Mouse (Mus musculus): ENCODE data around the gene Hrc. TPM values are rescaled to one million over a fixed set of nuclear protein-coding genes. Genes with fewer than 3 reads are reported as not detected.

Hrc gene
- total and polyA plus RNA-seq, 3 experiments: 0.10 to 0.21 TPM; not detected in 1

GRCm38 (mm10) chr7:45361243-45361804 lies 26.2 kb downstream of the Hrc start:
- peak overlapping the region; percentile 81 for H3K4me2 ChIP-seq (ENCODE audit: insufficient read depth, low read depth, poor library complexity, severe bottlenecking)
- peaks cover 77% of the 10 kb centered on the region for H3K27me3 ChIP-seq (replicated peaks)
- no peaks in the 10 kb centered on the region for H3K79me2 ChIP-seq (replicated peaks; ENCODE audit: control insufficient read depth, extremely low read depth, insufficient read depth, poor library complexity, severe bottlenecking)
- H3K36me3 ChIP-seq (replicated peaks in 1 of 2; ENCODE audit: control insufficient read depth in 1 of 2, insufficient read depth in 1 of 2, low read length in 1 of 2): no peaks in the 10 kb centered on the region
- H3K4me3 ChIP-seq (replicated peaks in 1 of 3; ENCODE audit: low read depth in 2 of 3, low read length in 2 of 3, poor library complexity in 1 of 3): peak overlapping the region; percentile 15 to 62 (median 50)
- peaks cover 4 to 29% of the 10 kb centered on the region in 2 experiments for H3K4me1 ChIP-seq (ENCODE audit: control insufficient read depth in 1 of 2, insufficient read depth in 2 of 2)
- peak overlapping the region; percentile 11 for H3K9ac ChIP-seq (ENCODE audit: insufficient read depth, low read depth)
- no peak overlapping the region for H3K27ac ChIP-seq (ENCODE audit: insufficient read depth, low read depth)
- peak; percentile 98 for DNase-seq (ENCODE audit: extremely low read depth)
- dilution Hi-C loops (cut with MboI; ENCODE audit: extremely low pct_ligation_motif_present, extremely low pct_unique_long_range_greater_than_20kb, low sequenced_read_pairs) (no loop called here), in situ Hi-C loops (cut with MboI; ENCODE audit: low pct_ligation_motif_present, low pct_unique_long_range_greater_than_20kb, low sequenced_read_pairs) (no loop called here)
- peaks cover 2% of the 10 kb centered on the region for H3K9me3 ChIP-seq (replicated peaks; ENCODE audit: low read length)
- TF ChIP-seq MXI1 (IDR thresholded peaks at IDR 0.05; ENCODE audit: low read depth, low read length) (peak; percentile 17; the same call in 1 of the 2 replicates), TCF12 (IDR thresholded peaks at IDR 0.05; ENCODE audit: low read depth, low read length) (0 out of 2 replicates have a peak, but pooled peaks have one; percentile 34), POLR2A (IDR thresholded peaks at IDR 0.05; ENCODE audit: low read depth, low read length) (peak; percentile 86), MAX (IDR thresholded peaks at IDR 0.05; ENCODE audit: low read length) (no peak), NRF1 (IDR thresholded peaks at IDR 0.05; ENCODE audit: low read depth, low read length) (peak; percentile 78), MEF2A (IDR thresholded peaks at IDR 0.05; ENCODE audit: borderline replicate concordance, low read depth, low read length) (no peak), E2F4 (IDR thresholded peaks at IDR 0.05; ENCODE audit: insufficient replicate concordance, low read depth, low read length) (no peak), NELFE (IDR thresholded peaks at IDR 0.05; ENCODE audit: low read depth, low read length) (peak; percentile 54), UBTF (IDR thresholded peaks at IDR 0.05; ENCODE audit: low read depth, low read length) (peak; percentile 41; the same call in 1 of the 2 replicates), USF1 (IDR thresholded peaks at IDR 0.05; ENCODE audit: low read depth, low read length) (no peak), RCOR1 (conservative IDR thresholded peaks at IDR 0.05; ENCODE audit: low read depth, low read length) (no peak), MAFK (IDR thresholded peaks at IDR 0.05; ENCODE audit: insufficient replicate concordance, low read length) (no peak), CHD1 (IDR thresholded peaks at IDR 0.05; ENCODE audit: low read depth, low read length) (no peak), JUN (IDR thresholded peaks at IDR 0.05; ENCODE audit: insufficient read depth, low read depth, low read length) (no peak), ELF1 (IDR thresholded peaks at IDR 0.05; ENCODE audit: low read depth, low read length) (peak; percentile 69; the same call in 1 of the 2 replicates)

GRCm38 (mm10) chr7:45362801-45363200 lies 27.7 kb downstream of the Hrc start:
- H3K36me3 ChIP-seq (replicated peaks in 1 of 2; ENCODE audit: control insufficient read depth in 1 of 2, insufficient read depth in 1 of 2, low read length in 1 of 2): no peaks in the 10 kb centered on the region
- dilution Hi-C loops (cut with MboI; ENCODE audit: extremely low pct_ligation_motif_present, extremely low pct_unique_long_range_greater_than_20kb, low sequenced_read_pairs) (no loop called here), in situ Hi-C loops (cut with MboI; ENCODE audit: low pct_ligation_motif_present, low pct_unique_long_range_greater_than_20kb, low sequenced_read_pairs) (no loop called here)
- no peak overlapping the region for H3K27ac ChIP-seq (ENCODE audit: insufficient read depth, low read depth)
- H3K4me2 ChIP-seq (ENCODE audit: insufficient read depth, low read depth, poor library complexity, severe bottlenecking): peak overlapping the region; percentile 81; the same call in 1 of the 2 replicates
- H3K27me3 ChIP-seq (replicated peaks): peaks cover 71% of the 10 kb centered on the region
- TF ChIP-seq ZNF384 (IDR thresholded peaks at IDR 0.05; ENCODE audit: low read depth, low read length) (no peak), TCF12 (IDR thresholded peaks at IDR 0.05; ENCODE audit: low read depth, low read length) (no peak), MAZ (IDR thresholded peaks at IDR 0.05; ENCODE audit: low read depth, low read length) (no peak)
- no peak overlapping the region for H3K9ac ChIP-seq (ENCODE audit: insufficient read depth, low read depth)
- H3K4me3 ChIP-seq (replicated peaks in 1 of 3; ENCODE audit: low read depth in 2 of 3, low read length in 2 of 3, poor library complexity in 1 of 3): no peak overlapping the region
- peak; percentile 86 for DNase-seq (ENCODE audit: extremely low read depth)
- H3K79me2 ChIP-seq (replicated peaks; ENCODE audit: control insufficient read depth, extremely low read depth, insufficient read depth, poor library complexity, severe bottlenecking): no peaks in the 10 kb centered on the region
- H3K9me3 ChIP-seq (replicated peaks; ENCODE audit: low read length): peaks cover 2% of the 10 kb centered on the region
- H3K4me1 ChIP-seq (ENCODE audit: control insufficient read depth in 1 of 2, insufficient read depth in 2 of 2): peaks cover 4 to 33% of the 10 kb centered on the region in 2 experiments
